18 mouse cellular contexts compared by ENCODE assay signal in the genomic region with DNA sequence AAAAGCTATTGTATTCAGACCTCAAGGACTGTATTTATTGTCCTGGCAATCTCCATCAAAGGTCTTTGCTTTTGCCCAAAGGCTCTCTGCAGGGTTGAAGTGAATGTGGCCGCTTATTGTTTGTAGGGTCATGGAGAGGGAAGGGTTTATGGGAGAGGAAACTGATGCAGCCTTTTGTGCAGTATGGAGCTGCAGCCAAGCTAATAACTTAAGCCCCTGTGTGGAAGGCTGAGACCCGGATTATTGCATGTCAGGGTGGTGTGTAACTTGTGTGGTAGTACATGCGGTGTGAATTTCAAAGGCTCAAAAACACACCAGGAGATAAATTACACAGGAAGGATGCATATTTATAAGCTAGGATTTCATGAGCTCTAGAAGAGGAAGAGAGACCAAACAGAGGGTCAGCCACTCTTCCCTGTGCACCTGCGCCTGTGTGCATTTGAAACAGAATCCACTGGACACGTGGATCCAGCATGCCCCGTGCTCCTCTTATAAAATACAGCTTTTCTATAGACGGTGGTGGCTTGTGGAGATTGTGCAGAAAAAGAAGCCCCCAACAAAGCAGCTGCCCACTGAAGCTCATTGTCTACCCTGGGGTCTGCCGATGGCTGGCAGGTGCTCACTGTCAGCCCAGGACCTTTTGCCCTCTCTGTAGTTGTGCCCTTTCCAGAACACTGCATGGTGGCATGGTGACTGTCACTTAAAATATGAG. TPM values are rescaled to one million over a fixed set of nuclear protein-coding genes. Genes with fewer than 3 reads are reported as not detected.
DNase-seq lines count a peak whose midpoint lies in the region; ATAC-seq and TF ChIP-seq lines count a peak whose summit lies in the region.
"Had no signal": no experiment of that assay in that cellular context is flagged by ENCODE, and none has a peak within 500 bp of the region (broad histone marks: within the 10 kb centered on the region; RNA-seq: fewer than 3 reads in every experiment).

No protein-coding gene starts in this region.

- H3K27me3 ChIP-seq in midbrain, embryonic 10.5 days (ENCODE audit: low read depth, poor library complexity, severe bottlenecking), result no peaks in the 10 kb centered on the region
- no peaks in the 10 kb centered on the region for H3K27me3 ChIP-seq in midbrain, postnatal 0 days (ENCODE audit: insufficient read depth, low read length)
- H3K27me3 ChIP-seq in forebrain, embryonic 16.5 days (replicated peaks; ENCODE audit: control insufficient read depth, insufficient read depth, low read length), result no peaks in the 10 kb centered on the region
- H3K27me3 ChIP-seq in limb, embryonic 14.5 days (ENCODE audit: control insufficient read depth, insufficient read depth, low read length), result no peaks in the 10 kb centered on the region
- H3K27me3 ChIP-seq in neural tube, embryonic 15.5 days (replicated peaks), result no peaks in the 10 kb centered on the region
- H3K27me3 ChIP-seq in lung, postnatal 0 days (replicated peaks; ENCODE audit: insufficient read depth, low read length), result no peaks in the 10 kb centered on the region

- no peak for ATAC-seq in midbrain, postnatal 0 days (ENCODE audit: low FRiP score)
- ATAC-seq in forebrain, embryonic 16.5 days, result peak; percentile 18; the same call in 1 of the 2 replicates
- peak; percentile 37; the same call in 1 of the 2 replicates for ATAC-seq in limb, embryonic 14.5 days (ENCODE audit: low FRiP score, low read depth)
- peak; percentile 55; the same call in 1 of the 2 replicates for ATAC-seq in neural tube, embryonic 15.5 days (ENCODE audit: low FRiP score)
- no peak for ATAC-seq in lung, postnatal 0 days
- ATAC-seq: activated CD4-positive, CD25-positive, alpha-beta regulatory T cell, adult 4 months had no signal

- H3K36me3 ChIP-seq in midbrain, embryonic 10.5 days, result no peaks in the 10 kb centered on the region
- no peaks in the 10 kb centered on the region for H3K36me3 ChIP-seq in midbrain, postnatal 0 days (ENCODE audit: insufficient read depth, low read length)
- no peaks in the 10 kb centered on the region for H3K36me3 ChIP-seq in forebrain, embryonic 16.5 days (ENCODE audit: control insufficient read depth, insufficient read depth)
- H3K36me3 ChIP-seq in limb, embryonic 14.5 days (ENCODE audit: control insufficient read depth, insufficient read depth, low read length), result peaks cover 7% of the 10 kb centered on the region; the same call in 1 of the 2 replicates
- no peaks in the 10 kb centered on the region for H3K36me3 ChIP-seq in neural tube, embryonic 15.5 days
- H3K36me3 ChIP-seq in lung, postnatal 0 days (ENCODE audit: insufficient read depth, low read length), result no peaks in the 10 kb centered on the region
- H3K36me3 ChIP-seq: heart, embryonic 10.5 days had no signal

- no peak for TF ChIP-seq POLR2A in limb, embryonic 14.5 days (IDR thresholded peaks at IDR 0.05; ENCODE audit: borderline replicate concordance, extremely low read depth, insufficient read depth, insufficient read length)

- H3K4me1 ChIP-seq in midbrain, embryonic 10.5 days, result peaks cover 27% of the 10 kb centered on the region
- no peaks in the 10 kb centered on the region for H3K4me1 ChIP-seq in midbrain, postnatal 0 days (ENCODE audit: insufficient read depth, low read length)
- H3K4me1 ChIP-seq in forebrain, embryonic 16.5 days (replicated peaks; ENCODE audit: control insufficient read depth, insufficient read depth, low read length), result peaks cover 8% of the 10 kb centered on the region; the same call in 1 of the 2 replicates
- H3K4me1 ChIP-seq in limb, embryonic 14.5 days (ENCODE audit: control insufficient read depth, insufficient read depth, low read length), result no peaks in the 10 kb centered on the region
- H3K4me1 ChIP-seq in neural tube, embryonic 15.5 days, result peaks cover 36% of the 10 kb centered on the region
- no peaks in the 10 kb centered on the region for H3K4me1 ChIP-seq in lung, postnatal 0 days (ENCODE audit: insufficient read depth, low read depth, low read length)

- H3K4me3 ChIP-seq in midbrain, embryonic 10.5 days, result no peak overlapping the region
- H3K4me3 ChIP-seq in midbrain, postnatal 0 days (ENCODE audit: low read depth, low read length), result no peak overlapping the region
- H3K4me3 ChIP-seq in forebrain, embryonic 16.5 days (replicated peaks; ENCODE audit: low read length), result no peak overlapping the region
- H3K4me3 ChIP-seq in limb, embryonic 14.5 days (replicated peaks; ENCODE audit: low read length), result no peak overlapping the region
- H3K4me3 ChIP-seq in neural tube, embryonic 15.5 days (replicated peaks), result no peak overlapping the region
- H3K4me3 ChIP-seq in lung, postnatal 0 days (ENCODE audit: low read depth, low read length), result no peak overlapping the region
- H3K4me3 ChIP-seq: heart, embryonic 10.5 days had no signal

- H3K9me3 ChIP-seq in midbrain, embryonic 10.5 days (replicated peaks), result no peaks in the 10 kb centered on the region
- no peaks in the 10 kb centered on the region for H3K9me3 ChIP-seq in midbrain, postnatal 0 days (ENCODE audit: low read length)
- H3K9me3 ChIP-seq in forebrain, embryonic 16.5 days (ENCODE audit: control insufficient read depth, low read length), result no peaks in the 10 kb centered on the region
- H3K9me3 ChIP-seq in limb, embryonic 14.5 days (ENCODE audit: control insufficient read depth, low read length), result no peaks in the 10 kb centered on the region
- H3K9me3 ChIP-seq in neural tube, embryonic 15.5 days (replicated peaks), result no peaks in the 10 kb centered on the region
- no peaks in the 10 kb centered on the region for H3K9me3 ChIP-seq in lung, postnatal 0 days (ENCODE audit: low read length)
- H3K9me3 ChIP-seq: heart, embryonic 10.5 days had no signal

- no peak overlapping the region for H3K9ac ChIP-seq in midbrain, postnatal 0 days (replicated peaks; ENCODE audit: low read length, poor library complexity, severe bottlenecking)
- no peak overlapping the region for H3K9ac ChIP-seq in forebrain, embryonic 16.5 days (replicated peaks; ENCODE audit: low read depth, low read length)
- H3K9ac ChIP-seq in limb, embryonic 14.5 days (ENCODE audit: low read depth, low read length, severe bottlenecking), result no peak overlapping the region
- H3K9ac ChIP-seq in neural tube, embryonic 15.5 days (replicated peaks), result no peak overlapping the region
- H3K9ac ChIP-seq in lung, postnatal 0 days (replicated peaks; ENCODE audit: low read depth), result no peak overlapping the region
- H3K9ac ChIP-seq: liver, embryonic 14.5 days had no signal

- WGBS in midbrain, embryonic 10.5 days, result 64% methylated on average over 8 of the region's 8 CpGs
- 16% methylated on average over 8 of the region's 8 CpGs for WGBS in midbrain, postnatal 0 days
- WGBS in forebrain, embryonic 16.5 days, result 40% methylated on average over 8 of the region's 8 CpGs
- 62% methylated on average over 8 of the region's 8 CpGs for WGBS in limb, embryonic 14.5 days
- 16% methylated on average over 8 of the region's 8 CpGs for WGBS in neural tube, embryonic 15.5 days
- 67% methylated on average over 8 of the region's 8 CpGs for WGBS in lung, postnatal 0 days

- peak overlapping the region; percentile 75 for H3K27ac ChIP-seq in midbrain, embryonic 10.5 days (replicated peaks)
- no peak overlapping the region for H3K27ac ChIP-seq in midbrain, postnatal 0 days (ENCODE audit: low read depth, low read length)
- H3K27ac ChIP-seq in forebrain, embryonic 16.5 days (ENCODE audit: low read length), result no peak overlapping the region
- H3K27ac ChIP-seq in limb, embryonic 14.5 days (replicated peaks; ENCODE audit: low read depth, low read length), result no peak overlapping the region
- H3K27ac ChIP-seq in neural tube, embryonic 15.5 days (replicated peaks), result peak overlapping the region; percentile 41; the same call in 1 of the 2 replicates
- H3K27ac ChIP-seq in lung, postnatal 0 days (ENCODE audit: low read length), result no peak overlapping the region
- H3K27ac ChIP-seq: heart, embryonic 10.5 days; liver, embryonic 14.5 days had no signal

- no peak overlapping the region for H3K4me2 ChIP-seq in midbrain, postnatal 0 days (ENCODE audit: low read depth, low read length, poor library complexity, severe bottlenecking)
- no peak overlapping the region for H3K4me2 ChIP-seq in forebrain, embryonic 16.5 days (ENCODE audit: low read length)
- H3K4me2 ChIP-seq in limb, embryonic 14.5 days (replicated peaks; ENCODE audit: low read depth, low read length, severe bottlenecking), result no peak overlapping the region
- H3K4me2 ChIP-seq in neural tube, embryonic 15.5 days, result no peak overlapping the region
- H3K4me2 ChIP-seq in lung, postnatal 0 days (replicated peaks; ENCODE audit: low read depth, low read length), result no peak overlapping the region

- TF ChIP-seq CTCF in midbrain, postnatal 0 days (IDR thresholded peaks at IDR 0.05), result no peak
- TF ChIP-seq CTCF in lung, postnatal 0 days (IDR thresholded peaks at IDR 0.05), result no peak

- no peak for TF ChIP-seq EP300 in lung, postnatal 0 days (IDR thresholded peaks at IDR 0.05)

- DNase-seq in midbrain, embryonic 10.5 days (ENCODE audit: low spot score), result no peak
- no peak for DNase-seq in midbrain, postnatal 0 days (ENCODE audit: low spot score)
- DNase-seq in limb, embryonic 14.5 days (ENCODE audit: low spot score), result no peak
- DNase-seq in urinary bladder, adult 2 months (ENCODE audit: low spot score), result no peak
- DNase-seq in lung, postnatal 0 days (ENCODE audit: low spot score), result no peak
- DNase-seq: cerebellum, adult 18-20 months; heart, postnatal 36 days; kidney, adult 9 months; layer of hippocampus, adult 9-11 months; right cerebral cortex, postnatal 4 days had no signal

RNA-seq across cellular contexts. Expression of a gene that starts 18.3 kb away (rescaled TPM):
- polyA plus RNA-seq in midbrain, embryonic 10.5 days (2016; fragmentation: Nextera tagmentation; extraction: Ambion mirVana), result 9.4 and 11.6 TPM in 2 replicates
- 36.3 and 41.6 TPM in 2 replicates for total RNA-seq in midbrain, postnatal 0 days (2014; rRNA removed)
- polyA plus RNA-seq in midbrain, postnatal 0 days (2015; fragmentation: Nextera tagmentation; extraction: Ambion mirVana), result 11.5 and 14.6 TPM in 2 replicates
- 14.4 and 20.3 TPM in 2 replicates for polyA plus RNA-seq in forebrain, embryonic 16.5 days (2015; fragmentation: Nextera tagmentation; extraction: Ambion mirVana)
- polyA plus RNA-seq in limb, embryonic 14.5 days (2012; rRNA removed), result 20.2 and 37.0 TPM in 2 replicates
- polyA plus RNA-seq in limb, embryonic 14.5 days (2014; fragmentation: Nextera tagmentation; extraction: Ambion mirVana), result 14.6 and 15.2 TPM in 2 replicates
- polyA plus RNA-seq in neural tube, embryonic 15.5 days (2015; fragmentation: Nextera tagmentation; extraction: Ambion mirVana), result 16.4 and 19.9 TPM in 2 replicates
- 54.9 and 63.5 TPM in 2 replicates for polyA plus RNA-seq in urinary bladder, adult 2 months (2012; rRNA removed)
- polyA plus RNA-seq in lung, postnatal 0 days (2015; fragmentation: Nextera tagmentation; extraction: Ambion mirVana), result 12.4 and 12.9 TPM in 2 replicates

RNA-seq across cellular contexts. Expression of a gene that starts 36.4 kb away (rescaled TPM):
- not detected in 2 replicates for polyA plus RNA-seq in midbrain, embryonic 10.5 days (2016; fragmentation: Nextera tagmentation; extraction: Ambion mirVana)
- not detected in 2 replicates for total RNA-seq in midbrain, postnatal 0 days (2014; rRNA removed)
- polyA plus RNA-seq in midbrain, postnatal 0 days (2015; fragmentation: Nextera tagmentation; extraction: Ambion mirVana), result not detected in 2 replicates
- polyA plus RNA-seq in forebrain, embryonic 16.5 days (2015; fragmentation: Nextera tagmentation; extraction: Ambion mirVana), result not detected in 2 replicates
- polyA plus RNA-seq in limb, embryonic 14.5 days (2012; rRNA removed), result not detected in 2 replicates
- polyA plus RNA-seq in limb, embryonic 14.5 days (2014; fragmentation: Nextera tagmentation; extraction: Ambion mirVana), result not detected in 2 replicates
- not detected in 2 replicates for polyA plus RNA-seq in neural tube, embryonic 15.5 days (2015; fragmentation: Nextera tagmentation; extraction: Ambion mirVana)
- polyA plus RNA-seq in urinary bladder, adult 2 months (2012; rRNA removed), result not detected in 2 replicates
- 0.13 TPM in 1 of 2 replicates, not detected in the other for polyA plus RNA-seq in lung, postnatal 0 days (2015; fragmentation: Nextera tagmentation; extraction: Ambion mirVana)
- total RNA-seq: gastrocnemius, adult 8-10 months; heart, postnatal 36 days; left cerebral cortex, postnatal 36 days; monocyte, adult 5-6 weeks had no signal
- polyA plus RNA-seq: activated CD4-positive, CD25-positive, alpha-beta regulatory T cell, adult 4 months; heart, embryonic 10.5 days; liver, embryonic 14.5 days had no signal

Comparison
In these comparisons a context has a peak if more than half of its experiments do, and no peak if none do; other contexts are left out.
1. H3K27ac ChIP-seq: peak in midbrain, embryonic 10.5 days (single experiment) and neural tube, embryonic 15.5 days (single experiment); none in midbrain, postnatal 0 days (single experiment), forebrain, embryonic 16.5 days (single experiment), limb, embryonic 14.5 days (single experiment) and lung, postnatal 0 days (single experiment).
2. ATAC-seq: peak in forebrain, embryonic 16.5 days (single experiment), limb, embryonic 14.5 days (single experiment) and neural tube, embryonic 15.5 days (single experiment); none in midbrain, postnatal 0 days (single experiment) and lung, postnatal 0 days (single experiment).